Mouse (Mus musculus) layer of hippocampus, postnatal 14 days (tissue): ENCODE measurements around the gene Ager. TPM values are rescaled to one million over a fixed set of nuclear protein-coding genes. Genes with fewer than 3 reads are reported as not detected.

Experiments
- total RNA-seq, 2 experiments: library from RNA; stranded (reverse); gene quantifications; 2 replicates each; pipeline ENCODE4 v1.2.3; 2021

Ager gene
- total RNA-seq, 2 experiments from 2014 or later, result 1.2 to 1.5 TPM

Other genes starting within 250 kb of the Ager start
- gene Btnl2, start 243.0 kb upstream of the Ager start, total RNA-seq, result under 1 TPM; 0.48 to 0.74 TPM
- not detected for gene Btnl1, start 220.7 kb upstream of the Ager start, total RNA-seq
- gene BC051142, start 199.0 kb upstream of the Ager start, total RNA-seq, result 1 to 10 TPM; 4.8 to 8.2 TPM
- gene Btnl4, start 120.5 kb upstream of the Ager start, total RNA-seq, result not detected
- gene Btnl6, start 80.5 kb upstream of the Ager start, total RNA-seq, result not detected
- gene Notch4, start 33.6 kb upstream of the Ager start, total RNA-seq, result 10 to 100 TPM; 12.8 to 16.7 TPM
- gene Gpsm3, start 8.1 kb upstream of the Ager start, total RNA-seq, result 1 to 10 TPM; 3.1 to 3.5 TPM
- 10 to 100 TPM; 43.5 to 52.7 TPM for gene Pbx2, start 6.6 kb upstream of the Ager start, total RNA-seq
- 10 to 100 TPM; 85.7 to 92.9 TPM for gene Rnf5, start 5.8 kb downstream of the Ager start, total RNA-seq
- 100 to 1,000 TPM; 156 to 167 TPM for gene Agpat1, start 6.4 kb downstream of the Ager start, total RNA-seq
- 1 to 10 TPM; 4.3 to 8.7 TPM for gene Egfl8, start 18.1 kb downstream of the Ager start, total RNA-seq
- gene Ppt2, start 30.6 kb downstream of the Ager start, total RNA-seq, result 10 to 100 TPM; 36.6 to 42.2 TPM
- gene Prrt1, start 31.7 kb downstream of the Ager start, total RNA-seq, result 100 to 1,000 TPM; 248 to 266 TPM
- 10 to 100 TPM; 16.0 to 17.1 TPM for gene Fkbpl, start 46.9 kb downstream of the Ager start, total RNA-seq
- gene Atf6b, start 49.3 kb downstream of the Ager start, total RNA-seq, result 10 to 100 TPM; 80.0 to 81.9 TPM
- gene Tnxb, start 72.7 kb downstream of the Ager start, total RNA-seq, result 1 to 10 TPM; 4.6 to 5.4 TPM
- 10 to 100 TPM; 11.6 to 14.0 TPM for gene C4b, start 146.0 kb downstream of the Ager start, total RNA-seq
- not detected for gene Cyp21a1, start 206.7 kb downstream of the Ager start, total RNA-seq
- 10 to 100 TPM; 59.6 to 62.9 TPM for gene Stk19, start 239.1 kb downstream of the Ager start, total RNA-seq
- gene Dxo, start 239.2 kb downstream of the Ager start, total RNA-seq, result 10 to 100 TPM; 35.9 to 39.3 TPM